Mouse (Mus musculus) kidney, adult 2 months (tissue): Measurements from ENCODE around the gene Klrb1c. TPM values are rescaled to one million over a fixed set of nuclear protein-coding genes. Genes with fewer than 3 reads are reported as not detected.
A peak's percentile ranks its signal among the peaks of the same experiment; 100 is the strongest.
"Not testable (repeated sequence)": the region's sequence is repeated elsewhere in the genome, so short reads cannot be mapped to it uniquely, and the experiment has no call there.

ENCODE experiments used
- DNase-seq: peaks from one replicate; pipeline ENCODE4 v3.0.0; 2021
- H3K27ac ChIP-seq: fragments of 200-500 bp; 2 replicates; pipeline ENCODE4 v1.5.1; 2012; ENCODE audit warnings: low read depth, low read length, control low read depth, inconsistent platforms; ENCODE audit not compliant: insufficient read depth
- H3K27me3 ChIP-seq: fragments of 200-500 bp; replicated peaks from 2 replicates; pipeline ENCODE4 v1.6.1; 2012; ENCODE audit warnings: mild to moderate bottlenecking, moderate library complexity, low read length, inconsistent platforms; ENCODE audit not compliant: control insufficient read depth, insufficient read depth
- H3K36me3 ChIP-seq: fragments of 200-500 bp; 2 replicates; pipeline ENCODE4 v1.6.1; 2012; ENCODE audit warnings: mild to moderate bottlenecking, moderate library complexity, low read length, inconsistent platforms; ENCODE audit not compliant: control insufficient read depth, insufficient read depth
- H3K4me1 ChIP-seq: fragments of 200-500 bp; 2 replicates; pipeline ENCODE4 v1.6.1; 2011; ENCODE audit warnings: low read length; ENCODE audit not compliant: control insufficient read depth, insufficient read depth
- H3K4me3 ChIP-seq: fragments of 200-500 bp; 2 replicates; pipeline ENCODE4 v1.5.1; 2011; ENCODE audit warnings: mild to moderate bottlenecking, low read depth, low read length, control low read depth; ENCODE audit not compliant: insufficient read depth
- CTCF ChIP-seq: fragments of 200-500 bp; conservative IDR thresholded peaks from 2 replicates; pipeline ENCODE4 v1.5.1; 2011; ENCODE audit warnings: low read depth, mild to moderate bottlenecking, control low read depth, low read length, moderate library complexity, mixed read lengths; ENCODE audit not compliant: insufficient read depth, insufficient read length
- POLR2A ChIP-seq: fragments of 200-500 bp; IDR thresholded peaks from one replicate; pipeline ENCODE4 v1.6.1; 2011; ENCODE audit warnings: low read depth, low read length, control low read depth
- WGBS: fragments of 180-500 bp; shearing (Covaris S2); methylation state at CpG from one replicate; pipeline ENCODE4 v1.1.7; 2018; 5-methylcytosine and 5-hydroxymethylcytosine counted together
- polyA plus RNA-seq: library from polyadenylated mRNA; depleted of rRNA; stranded (reverse); fragments of >200 nt; gene quantifications from 2 replicates; pipeline ENCODE4 v1.2.3, GENCODE M21; 2012

The Klrb1c gene
- polyA plus RNA-seq, 1 experiment = 0.31 TPM

DNA sequence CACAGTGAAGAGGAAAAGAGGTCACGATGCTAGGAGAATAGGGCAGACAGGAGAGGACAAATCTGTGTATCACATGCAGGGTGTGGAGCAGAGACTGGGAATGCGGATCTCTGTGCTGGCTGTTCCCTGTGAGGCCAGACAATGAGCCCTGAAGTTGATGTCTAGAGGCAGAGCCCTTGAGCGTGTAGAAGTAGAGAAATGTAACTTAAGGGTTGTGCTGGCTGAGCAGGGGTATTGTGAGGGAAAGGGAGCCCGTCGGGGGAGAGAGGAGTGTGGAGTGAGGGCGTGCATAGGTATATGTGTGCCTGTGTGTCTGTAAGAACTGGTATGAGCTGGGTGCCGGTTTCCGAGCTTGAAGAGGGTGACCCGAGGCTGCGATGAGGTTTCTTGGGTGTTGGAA, 13.5 kb upstream of the Klrb1c start:
- WGBS = 15% methylated on average over 10 of the region's 10 CpGs
- no peak for DNase-seq
- H3K27me3 ChIP-seq = no peaks in the 10 kb centered on the region
- peak overlapping the region; percentile 45 for H3K4me3 ChIP-seq
- TF ChIP-seq POLR2A (no peak), CTCF (no peak)
- H3K27ac ChIP-seq = no peak overlapping the region
- H3K4me1 ChIP-seq = no peaks in the 10 kb centered on the region; the same call in 1 of the 2 replicates
- H3K36me3 ChIP-seq = no peaks in the 10 kb centered on the region

DNA sequence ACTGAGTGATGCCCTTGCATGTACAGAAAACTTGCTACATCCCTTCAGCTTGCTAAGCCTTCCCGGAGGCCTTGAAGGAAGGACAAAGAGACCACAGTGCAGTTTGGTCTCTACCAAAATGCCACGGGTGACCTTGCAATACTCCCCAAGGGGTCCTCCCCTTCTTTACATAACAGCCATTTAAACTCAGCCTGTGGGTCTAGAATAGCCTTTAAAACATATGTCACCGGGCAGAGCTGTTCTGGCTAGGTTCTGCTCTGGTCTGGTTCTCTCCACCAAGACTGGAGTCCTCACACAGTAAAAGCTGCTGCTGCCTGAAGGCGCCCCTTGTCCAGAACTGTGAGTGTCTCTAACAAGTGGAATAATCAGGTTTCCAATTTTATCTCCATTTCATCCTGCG, 11.7 kb upstream of the Klrb1c start:
- WGBS = 80% methylated on average over 5 of the region's 5 CpGs
- H3K36me3 ChIP-seq, H3K4me3 ChIP-seq, H3K27ac ChIP-seq, H3K27me3 ChIP-seq, DNase-seq, H3K4me1 ChIP-seq: not testable (repeated sequence)

DNA sequence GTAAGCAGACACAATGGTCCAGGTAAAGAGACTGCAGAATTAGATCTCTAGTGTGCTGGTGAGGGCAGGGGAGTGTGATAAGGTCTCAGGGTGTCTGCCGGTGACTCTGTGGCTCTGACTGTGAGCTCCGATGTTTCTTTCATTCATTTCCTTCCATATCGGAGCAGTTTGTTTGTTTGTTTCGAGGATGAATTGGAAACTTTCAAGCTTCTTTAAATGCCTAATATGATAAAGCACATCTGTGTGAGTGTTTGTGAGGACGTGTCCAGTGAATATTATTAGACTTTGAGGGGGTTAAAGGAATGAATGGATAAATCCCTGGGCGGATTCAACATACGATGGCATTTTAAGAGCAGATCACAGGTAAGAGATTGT, 10.9 kb upstream of the Klrb1c start:
- H3K4me1 ChIP-seq = no peaks in the 10 kb centered on the region; the same call in 1 of the 2 replicates
- H3K27ac ChIP-seq = no peak overlapping the region
- H3K4me3 ChIP-seq = peak overlapping the region; percentile 99
- H3K36me3 ChIP-seq = no peaks in the 10 kb centered on the region
- no peak for DNase-seq
- TF ChIP-seq CTCF (no peak), POLR2A (no peak)
- no peaks in the 10 kb centered on the region for H3K27me3 ChIP-seq
- 20% methylated on average over 7 of the region's 7 CpGs for WGBS

DNA sequence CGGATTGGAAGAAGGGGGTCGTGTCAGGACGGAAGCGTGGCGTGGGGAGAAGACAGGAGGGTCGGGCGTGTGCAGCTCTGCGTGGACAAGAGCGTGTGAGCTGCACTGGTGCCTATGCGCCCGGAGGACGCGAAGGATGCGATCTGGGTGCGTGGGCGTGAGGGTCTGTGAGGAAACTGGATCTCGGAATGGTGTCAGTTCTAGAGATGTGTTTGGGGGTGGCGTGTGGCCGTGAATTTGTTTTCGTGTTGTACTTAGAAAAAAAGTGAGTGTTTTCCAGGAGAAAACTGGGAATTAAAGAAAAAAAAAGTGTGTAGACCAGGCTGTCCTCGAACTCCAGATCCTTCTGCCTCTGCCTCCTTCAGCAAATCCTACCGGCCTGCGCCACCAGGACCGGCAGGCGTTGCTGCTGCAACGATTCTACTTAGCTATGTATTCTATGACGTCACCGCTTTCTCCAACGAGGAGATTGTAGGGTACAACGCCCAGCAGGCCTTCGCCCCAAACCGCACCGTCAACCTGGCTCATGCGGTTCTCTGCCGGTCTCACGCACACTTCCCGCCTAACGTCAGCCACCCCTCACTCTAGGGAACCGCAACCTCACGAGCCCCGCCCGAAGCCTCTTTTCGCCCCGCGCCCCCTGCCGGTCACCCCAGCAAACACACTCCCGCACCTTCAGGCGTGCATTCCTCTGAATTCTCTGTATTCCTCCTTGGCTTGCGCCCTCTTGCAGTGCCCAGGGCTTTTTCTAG, 10.3 kb upstream of the Klrb1c start:
- DNase-seq = peak; percentile 91
- under 1% methylated on average over 49 of the region's 49 CpGs for WGBS
- H3K4me1 ChIP-seq, H3K27me3 ChIP-seq, H3K36me3 ChIP-seq: not testable (repeated sequence)
- peak overlapping the region; percentile 99 for H3K4me3 ChIP-seq
- H3K27ac ChIP-seq = peak overlapping the region; percentile 93
- peak; percentile 56 for TF ChIP-seq CTCF

DNA sequence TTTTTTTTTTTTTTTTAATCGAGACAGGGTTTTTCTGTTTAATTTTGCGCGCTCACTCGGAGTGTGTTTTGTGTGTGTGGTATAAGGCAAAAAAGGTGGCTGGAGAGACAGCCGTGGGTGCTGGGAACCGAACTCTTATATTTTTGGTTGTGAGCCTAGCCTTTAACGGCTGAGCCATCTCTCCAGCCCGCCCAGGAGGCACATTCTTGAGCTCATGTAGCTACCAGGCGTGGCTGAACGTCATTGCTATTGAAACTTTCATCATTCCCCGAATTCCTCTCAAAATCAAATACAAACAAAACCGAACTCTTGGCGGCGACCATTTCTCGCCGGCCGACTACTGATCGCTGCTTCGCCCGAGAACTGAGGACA, 9.7 kb upstream of the Klrb1c start:
- peak; percentile 85 for DNase-seq

DNA sequence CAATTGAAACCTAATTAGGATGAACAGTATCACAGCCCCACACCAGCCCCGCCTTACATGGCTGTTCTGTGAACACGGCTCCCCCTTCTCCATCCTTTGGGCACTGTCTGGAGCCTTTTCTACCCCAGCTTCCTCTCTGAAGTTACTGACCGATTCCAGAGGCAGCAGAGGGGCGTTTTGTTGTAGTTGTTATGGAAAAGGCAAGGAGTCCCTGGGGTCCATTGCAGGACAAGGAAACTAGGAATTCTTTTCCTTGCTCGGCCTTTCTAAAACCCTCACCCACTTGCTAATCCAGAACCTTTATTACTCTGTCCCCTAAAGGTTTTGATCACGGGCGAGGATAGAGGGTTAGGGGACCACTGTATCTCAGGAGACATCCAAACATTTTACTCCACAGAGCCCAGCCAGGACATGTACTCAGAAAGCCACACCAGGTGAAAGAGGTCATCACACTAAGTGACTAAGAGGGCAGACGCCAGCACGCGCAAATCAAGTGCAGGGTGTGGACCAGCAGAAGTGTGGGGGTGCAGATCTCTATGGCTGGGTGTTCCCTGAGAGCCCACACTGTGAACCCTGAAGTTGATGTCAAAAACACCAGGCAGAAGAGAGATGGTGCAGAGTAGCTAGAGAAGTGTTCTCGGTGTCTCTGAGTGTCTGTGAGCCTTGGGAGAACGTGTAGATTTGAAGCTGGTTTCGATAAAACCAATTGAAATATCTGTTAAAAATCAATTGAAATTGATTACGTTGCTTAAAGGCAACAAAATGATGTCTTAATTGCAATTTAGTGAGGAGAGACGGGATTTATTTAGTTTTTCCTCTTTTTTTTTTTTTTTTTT, 9.1 kb upstream of the Klrb1c start:
- DNase-seq = peak; percentile 14
- H3K4me3 ChIP-seq = peak overlapping the region; percentile 36
- no peaks in the 10 kb centered on the region for H3K36me3 ChIP-seq
- no peaks in the 10 kb centered on the region; the same call in 1 of the 2 replicates for H3K4me1 ChIP-seq
- TF ChIP-seq CTCF (no peak), POLR2A (no peak)
- no peak overlapping the region for H3K27ac ChIP-seq
- H3K27me3 ChIP-seq = no peaks in the 10 kb centered on the region
- WGBS = 35% methylated on average over 15 of the region's 15 CpGs

More for the DNA sequence above, 9.7 kb upstream of the Klrb1c start:
- Histone ChIP-seq H3K27ac (peak overlapping the region; percentile 62), H3K4me3 (peak overlapping the region; percentile 99)
- WGBS = under 1% methylated on average over 20 of the region's 20 CpGs
- not testable (repeated sequence) for H3K4me1 ChIP-seq, H3K36me3 ChIP-seq, H3K27me3 ChIP-seq

DNA sequence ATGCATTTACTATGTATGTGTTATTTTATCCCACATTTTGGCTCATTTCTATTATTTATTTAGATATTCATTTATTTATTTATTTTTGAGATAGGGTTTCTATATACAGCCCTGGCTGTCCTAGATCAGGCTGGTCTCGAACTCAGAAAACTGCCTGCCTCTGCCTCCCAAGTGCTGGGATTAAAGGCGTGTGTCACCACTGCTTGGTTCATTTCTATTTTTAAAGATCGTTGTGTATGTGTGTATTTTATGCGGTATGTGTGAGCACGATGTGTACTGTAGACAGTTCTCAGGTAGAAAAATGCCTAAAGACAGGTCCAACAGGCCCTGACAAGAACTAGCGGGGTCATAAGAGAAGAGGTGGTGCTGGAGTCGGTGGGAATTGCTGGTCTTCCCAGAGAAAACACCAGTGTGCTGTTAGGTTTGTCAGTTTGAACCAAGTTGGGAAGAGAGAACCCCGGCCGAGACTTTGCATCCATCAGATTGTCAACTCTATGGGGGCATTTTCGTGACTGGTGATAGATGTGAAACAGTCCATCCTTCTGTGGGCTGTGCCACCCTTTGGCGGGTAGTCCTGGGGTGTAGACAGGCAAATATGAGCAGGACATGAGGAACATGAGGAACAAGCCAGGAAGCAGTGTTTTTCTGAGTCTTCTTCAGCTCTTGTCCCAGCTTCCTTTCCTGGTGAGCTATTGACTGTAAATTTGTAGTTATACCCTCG, 8.3 kb upstream of the Klrb1c start:
- DNase-seq = no peak
- H3K27ac ChIP-seq = no peak overlapping the region
- 85% methylated on average over 12 of the region's 12 CpGs for WGBS

More for the DNA sequence above, 8.3 kb upstream of the Klrb1c start:
- no peak for TF ChIP-seq POLR2A
- TF ChIP-seq CTCF = no peak
- H3K36me3 ChIP-seq = no peaks in the 10 kb centered on the region
- no peaks in the 10 kb centered on the region; the same call in 1 of the 2 replicates for H3K4me1 ChIP-seq
- H3K27me3 ChIP-seq = no peaks in the 10 kb centered on the region
- no peak overlapping the region for H3K4me3 ChIP-seq
